Mouse (Mus musculus) liver, embryonic 14.5 days (tissue): ENCODE results near the gene Plekhh3. TPM values are rescaled to one million over a fixed set of nuclear protein-coding genes. Genes with fewer than 3 reads are reported as not detected.

ENCODE experiments used
- ATAC-seq: fragments of 200-750 bp; cut with Nextera tagmentation; 2 replicates; pipeline ENCODE4 v1.8.0; 2017; ENCODE audit warnings: moderate number of reproducible peaks, mild to moderate bottlenecking, moderate library complexity; ENCODE audit not compliant: insufficient read depth
- DNase-seq, 3 experiments: peaks; one replicate each; pipeline ENCODE4 v3.0.0-alpha.2; 2012 to 2013; ENCODE audit warnings: low read depth in 3 of 3, low spot score in 3 of 3
- H3K27ac ChIP-seq: fragments of 300-500 bp; sonication (generic); 2 replicates; pipeline ENCODE4 v1.5.1; 2014; ENCODE audit warnings: moderate library complexity, mild to moderate bottlenecking, control low read depth, inconsistent platforms
- H3K27me3 ChIP-seq: fragments of 300-500 bp; sonication (generic); 2 replicates; pipeline ENCODE4 v1.6.1; 2014; ENCODE audit warnings: mild to moderate bottlenecking, low read length, moderate library complexity; ENCODE audit not compliant: control insufficient read depth, insufficient read depth
- H3K36me3 ChIP-seq: fragments of 300-500 bp; sonication (generic); replicated peaks from 2 replicates; pipeline ENCODE4 v1.6.1; 2014; ENCODE audit warnings: low read depth; ENCODE audit not compliant: control insufficient read depth, insufficient read depth
- H3K4me1 ChIP-seq, 2 experiments: fragments of 200-500 bp in 1 of 2; fragments of 300-500 bp in 1 of 2; sonication (generic) in 1 of 2; replicated peaks; 2 replicates each; pipeline ENCODE4 v1.6.1; 2012 to 2014; ENCODE audit warnings: antibody characterized with exemption in 1 of 2, inconsistent platforms in 1 of 2, low read length in 1 of 2; ENCODE audit not compliant: control insufficient read depth in 2 of 2, insufficient read depth in 2 of 2
- H3K4me2 ChIP-seq: fragments of 300-500 bp; sonication (generic); 2 replicates; pipeline ENCODE4 v1.6.1; 2014; ENCODE audit warnings: low read depth, mild to moderate bottlenecking, control low read depth, moderate library complexity
- H3K4me3 ChIP-seq, 2 experiments: fragments of 200-500 bp in 1 of 2; fragments of 300-500 bp in 1 of 2; sonication (generic) in 1 of 2; 2 replicates each; pipeline ENCODE4 v1.5.1; 2012 to 2014; ENCODE audit warnings: low read depth in 2 of 2, low read length in 2 of 2, mild to moderate bottlenecking in 2 of 2, control low read depth in 1 of 2, inconsistent platforms in 1 of 2, moderate library complexity in 1 of 2; ENCODE audit not compliant: insufficient read depth in 1 of 2
- H3K9ac ChIP-seq: fragments of 300-500 bp; sonication (generic); replicated peaks from 2 replicates; pipeline ENCODE4 v1.6.1; 2014; ENCODE audit warnings: mild to moderate bottlenecking, control low read depth, moderate library complexity
- H3K9me3 ChIP-seq: fragments of 300-500 bp; sonication (generic); 2 replicates; pipeline ENCODE4 v1.6.1; 2016; ENCODE audit warnings: low read length, mixed read lengths; ENCODE audit not compliant: control insufficient read depth
- CTCF ChIP-seq: IDR thresholded peaks from 2 replicates; pipeline ENCODE4 v1.5.1; 2016; ENCODE audit warnings: antibody characterized with exemption, low read depth, control low read depth
- EP300 ChIP-seq: IDR thresholded peaks from 2 replicates; pipeline ENCODE4 v1.6.1; 2016; ENCODE audit warnings: antibody characterized with exemption, low read depth
- WGBS: fragments of 180-500 bp; shearing (Covaris S2); extraction: QIAGEN DNeasy Blood & Tissue Kit; methylation state at CpG from one replicate; pipeline ENCODE4 v1.1.7; 2014; ENCODE audit not compliant: insufficient replicate concordance; 5-methylcytosine and 5-hydroxymethylcytosine counted together
- polyA plus RNA-seq, 2 experiments: library from polyadenylated mRNA; depleted of rRNA in 1 of 2; stranded (reverse) in 1 of 2; unstranded in 1 of 2; fragments of >200 nt; fragmentation: Nextera tagmentation in 1 of 2; extraction: Ambion mirVana in 1 of 2; gene quantifications; 2 replicates each; pipeline versions ENCODE4 v1.2.1 to v1.2.3; 2012 to 2014

The Plekhh3 gene
- polyA plus RNA-seq, 2 experiments, result 1.0 to 1.1 TPM

DNA sequence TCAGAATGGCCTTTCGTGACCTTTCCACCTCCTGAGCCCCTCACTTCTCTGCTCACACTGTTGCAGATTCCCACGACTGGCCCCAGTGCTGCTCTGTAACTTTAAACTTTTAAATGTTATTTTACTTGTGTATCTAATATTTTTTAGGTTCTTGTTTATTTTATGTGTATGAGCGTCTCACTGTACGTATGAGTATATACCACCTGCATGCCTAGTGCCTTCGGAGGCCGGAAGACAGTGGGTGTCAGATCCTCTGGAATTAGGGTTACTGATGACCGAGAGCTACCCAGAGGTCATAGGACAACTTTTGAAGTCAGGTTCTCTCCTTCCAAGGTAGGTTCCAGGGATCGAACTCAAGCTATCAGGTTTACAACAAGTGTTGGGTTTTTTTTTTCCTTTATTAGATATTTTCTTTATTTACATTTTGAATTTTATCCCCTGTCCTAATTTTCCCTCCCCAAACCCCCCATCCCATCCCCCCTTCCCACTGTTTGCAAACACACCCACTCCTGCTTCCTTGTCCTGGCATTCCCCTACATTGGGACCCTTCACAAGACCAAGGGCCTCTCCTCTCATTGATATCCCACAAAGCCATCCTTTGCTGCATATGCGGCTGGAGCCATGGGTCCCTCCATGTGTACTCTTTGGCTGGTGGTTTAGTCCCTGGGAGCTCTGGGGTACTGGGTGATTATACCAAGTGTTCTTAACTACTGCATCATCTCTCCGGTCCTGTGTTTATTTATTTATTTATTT lies 28.8 kb downstream of the Plekhh3 start:
- no peak for ATAC-seq
- Histone ChIP-seq H3K4me1 (peaks cover 0 to 3% of the 10 kb centered on the region in 2 experiments; a peak in 1 of 4 replicates), H3K36me3 (no peaks in the 10 kb centered on the region), H3K4me3 (no peak overlapping the region), H3K27me3 (peaks cover 18% of the 10 kb centered on the region), H3K27ac (no peak overlapping the region), H3K9me3 (no peaks in the 10 kb centered on the region), H3K4me2 (no peak overlapping the region), H3K9ac (no peak overlapping the region)
- 75% methylated on average over 10 of the region's 10 CpGs for WGBS
- no peak for TF ChIP-seq EP300
- TF ChIP-seq CTCF, result no peak
- DNase-seq, result no peak

DNA sequence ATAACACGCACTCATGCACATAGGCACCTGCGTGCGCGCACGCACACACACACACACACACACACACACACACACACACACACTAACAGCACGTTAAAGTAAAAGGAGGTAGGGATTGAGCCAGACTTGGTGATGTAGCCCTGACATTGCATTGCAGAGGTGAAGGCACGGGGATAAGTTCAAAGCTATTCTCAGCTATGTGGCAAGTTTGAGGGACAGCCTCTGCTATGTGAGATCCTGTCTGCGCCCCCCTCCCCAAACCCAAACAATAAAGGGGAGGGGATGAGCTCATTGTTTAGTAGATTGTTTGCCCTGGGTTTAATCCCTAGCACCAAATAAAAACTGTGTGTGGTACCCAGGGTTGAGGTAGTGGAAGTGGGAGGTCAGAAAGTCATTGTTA lies 30.1 kb downstream of the Plekhh3 start:
- no peak overlapping the region for H3K27ac ChIP-seq
- no peaks in the 10 kb centered on the region for H3K36me3 ChIP-seq
- peaks cover 18% of the 10 kb centered on the region for H3K27me3 ChIP-seq
- H3K4me2 ChIP-seq, result no peak overlapping the region
- peaks cover 0 to 3% of the 10 kb centered on the region in 2 experiments; a peak in 1 of 4 replicates for H3K4me1 ChIP-seq
- H3K4me3 ChIP-seq, result no peak overlapping the region
- DNase-seq (no peak), ATAC-seq (no peak)
- H3K9me3 ChIP-seq, result no peaks in the 10 kb centered on the region
- TF ChIP-seq CTCF (no peak), EP300 (no peak)
- 74% methylated on average over 8 of the region's 8 CpGs for WGBS
- no peak overlapping the region for H3K9ac ChIP-seq

DNA sequence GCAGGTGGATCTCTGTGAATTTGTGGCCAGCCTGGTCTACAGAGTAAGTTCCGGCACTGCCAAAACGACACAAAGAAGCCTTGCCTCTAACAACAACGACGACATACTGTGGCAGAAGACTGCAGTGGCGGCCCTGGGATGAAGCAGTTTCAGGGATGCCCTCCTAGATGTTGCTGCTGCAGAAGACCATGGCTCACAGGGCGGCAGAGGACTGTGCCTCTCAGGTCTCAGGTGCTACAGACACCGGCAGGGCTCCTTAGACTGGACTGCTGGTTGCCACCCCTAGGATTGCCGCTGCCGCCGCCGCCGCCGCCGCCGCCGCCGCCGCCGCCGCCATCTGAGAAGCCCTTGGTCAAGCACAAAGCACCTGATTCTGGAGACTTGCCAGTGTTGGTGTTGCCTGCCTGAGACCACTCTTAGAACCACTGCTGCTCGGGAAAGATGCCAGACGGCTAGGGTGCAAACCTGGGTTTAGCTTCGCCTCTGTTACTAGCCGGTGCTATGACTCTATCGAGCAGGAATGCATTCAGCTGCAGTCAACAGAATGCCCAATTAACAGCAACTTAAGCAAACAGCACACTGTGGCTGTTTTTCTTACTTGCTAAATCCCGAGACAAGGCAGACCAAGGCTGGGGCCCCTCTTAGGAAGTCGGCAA lies 30.9 kb downstream of the Plekhh3 start:
- TF ChIP-seq EP300 (no peak), CTCF (no peak)
- Histone ChIP-seq H3K27ac (no peak overlapping the region), H3K36me3 (no peaks in the 10 kb centered on the region), H3K4me2 (peak overlapping the region; percentile 28; the same call in 1 of the 2 replicates), H3K27me3 (peaks cover 18% of the 10 kb centered on the region), H3K9ac (no peak overlapping the region), H3K9me3 (no peaks in the 10 kb centered on the region), H3K4me3 (no peak overlapping the region), H3K4me1 (peaks cover 0 to 3% of the 10 kb centered on the region in 2 experiments; a peak in 1 of 4 replicates)
- 40% methylated on average over 27 of the region's 27 CpGs for WGBS
- DNase-seq (no peak), ATAC-seq (no peak)

DNA sequence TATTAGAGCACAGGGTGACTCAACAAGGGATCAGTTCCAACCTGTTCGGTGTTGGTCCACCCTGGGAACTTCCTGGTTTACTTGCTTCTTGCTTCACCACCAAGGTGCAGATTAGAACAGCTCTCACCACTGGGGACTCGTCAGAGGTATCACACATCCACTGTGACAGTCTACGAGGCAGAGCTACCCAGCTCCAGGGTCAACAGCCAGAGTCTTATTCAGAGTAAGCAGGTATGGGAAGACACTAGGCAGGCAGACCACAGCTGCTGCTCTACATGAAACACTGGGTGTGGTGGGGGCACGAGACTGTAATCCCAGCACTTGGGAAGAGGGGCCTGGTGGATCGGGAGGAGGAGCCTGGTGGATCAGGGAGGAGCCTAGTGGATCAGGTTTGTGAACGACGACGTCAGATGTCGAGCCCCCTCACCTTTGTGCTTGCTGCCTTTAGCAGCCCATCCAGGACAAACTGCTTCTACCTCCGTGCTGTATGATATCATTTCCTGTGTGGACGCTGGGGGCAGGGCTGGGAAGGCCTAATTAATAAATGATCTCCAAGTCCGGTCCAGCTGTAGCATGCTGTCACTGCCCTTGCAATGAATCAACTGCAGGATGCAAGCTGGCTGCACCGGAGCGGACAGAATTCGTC lies 32.5 kb downstream of the Plekhh3 start:
- Histone ChIP-seq H3K4me3 (no peak overlapping the region), H3K4me1 (0 out of 4 replicates have a peak, but pooled peaks cover 0 to 4% of the 10 kb centered on the region in 2 experiments), H3K27me3 (peaks cover 16% of the 10 kb centered on the region), H3K4me2 (no peak overlapping the region), H3K9ac (no peak overlapping the region), H3K9me3 (no peaks in the 10 kb centered on the region), H3K36me3 (no peaks in the 10 kb centered on the region), H3K27ac (no peak overlapping the region)
- no peak for ATAC-seq
- no peak for DNase-seq
- 14% methylated on average over 15 of the region's 15 CpGs for WGBS
- TF ChIP-seq CTCF (no peak), EP300 (no peak)

DNA sequence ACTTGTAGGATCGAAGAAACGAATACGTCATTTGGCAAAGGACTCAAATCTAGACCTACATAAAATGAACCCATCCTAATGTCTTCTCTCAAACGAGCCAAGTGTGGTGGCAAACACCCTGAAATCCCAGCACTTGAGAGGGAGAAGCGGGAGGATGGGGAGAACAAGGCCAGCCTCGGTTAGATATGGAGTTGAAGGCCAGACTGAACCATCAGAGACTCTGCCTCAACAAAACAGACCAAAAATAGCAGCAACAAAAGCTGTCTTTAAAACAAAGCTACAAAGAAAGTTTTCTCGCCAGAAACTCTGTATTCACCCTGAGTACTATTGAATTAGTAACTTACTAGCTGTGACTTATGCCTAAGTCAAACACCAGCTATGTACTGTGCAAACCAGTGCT lies 34.2 kb downstream of the Plekhh3 start:
- Histone ChIP-seq H3K9ac (no peak overlapping the region), H3K27ac (no peak overlapping the region), H3K4me3 (no peak overlapping the region), H3K9me3 (no peaks in the 10 kb centered on the region), H3K4me1 (0 out of 4 replicates have a peak, but pooled peaks cover 0 to 4% of the 10 kb centered on the region in 2 experiments), H3K4me2 (no peak overlapping the region), H3K36me3 (no peaks in the 10 kb centered on the region), H3K27me3 (peaks cover 16% of the 10 kb centered on the region)
- ATAC-seq (no peak), DNase-seq (no peak)
- no peak for TF ChIP-seq CTCF
- TF ChIP-seq EP300, result no peak
- 63% methylated on average over 7 of the region's 7 CpGs for WGBS
